Mouse (Mus musculus): ENCODE results near the gene Scamp3. TPM values are rescaled to one million over a fixed set of nuclear protein-coding genes. Genes with fewer than 3 reads are reported as not detected.

Gene Scamp3
- polyA plus RNA-seq, 1 experiment: 70.9 TPM

GRCm38 (mm10) chr3:89163643-89164245 lies 13.5 kb upstream of the Scamp3 start:
- TF ChIP-seq CTCF (IDR thresholded peaks at IDR 0.05; ENCODE audit: control insufficient read depth, insufficient read depth, insufficient replicate concordance, low read depth, low read length) (no peak), POLR2A (IDR thresholded peaks at IDR 0.05; ENCODE audit: control insufficient read depth, low read depth, low read length) (no peak)
- no peaks in the 10 kb centered on the region for H3K27me3 ChIP-seq (ENCODE audit: control insufficient read depth, insufficient read depth, low read length)
- no peak overlapping the region; the same call in 1 of the 2 replicates for H3K4me3 ChIP-seq (ENCODE audit: control insufficient read depth, low read depth, low read length)
- H3K4me1 ChIP-seq (ENCODE audit: control insufficient read depth, insufficient read depth, low read length): peaks cover 18% of the 10 kb centered on the region
- no peak overlapping the region; the same call in 1 of the 2 replicates for H3K27ac ChIP-seq (ENCODE audit: control insufficient read depth, insufficient read depth, low read depth, low read length)
- peaks cover 5% of the 10 kb centered on the region for H3K36me3 ChIP-seq (ENCODE audit: control insufficient read depth, insufficient read depth, low read length)

- TF ChIP-seq POLR2A (IDR thresholded peaks at IDR 0.05; ENCODE audit: control insufficient read depth, low read depth, low read length): peak; percentile 79
- TF ChIP-seq CTCF (IDR thresholded peaks at IDR 0.05; ENCODE audit: control insufficient read depth, insufficient read depth, insufficient replicate concordance, low read depth, low read length): no peak
- peaks cover 8% of the 10 kb centered on the region for H3K36me3 ChIP-seq (ENCODE audit: control insufficient read depth, insufficient read depth, low read length)
- H3K27me3 ChIP-seq (ENCODE audit: control insufficient read depth, insufficient read depth, low read length): no peaks in the 10 kb centered on the region
- peak within 1 kb of the TSS; percentile 95 for H3K27ac ChIP-seq (ENCODE audit: control insufficient read depth, insufficient read depth, low read depth, low read length)
- peak within 1 kb of the TSS; percentile 95 for H3K4me3 ChIP-seq (ENCODE audit: control insufficient read depth, low read depth, low read length)
- peaks cover 10% of the 10 kb centered on the region for H3K4me1 ChIP-seq (ENCODE audit: control insufficient read depth, insufficient read depth, low read length)
Observed at GRCm38 (mm10) chr3:89164506-89165267, 12.6 kb upstream of the Scamp3 start, which contains the start of gene Clk2. TSS of gene Clk2 (plus strand) at chr3:89164795.

- no peaks in the 10 kb centered on the region for H3K27me3 ChIP-seq (ENCODE audit: control insufficient read depth, insufficient read depth, low read length)
- peak overlapping the region; percentile 95 for H3K27ac ChIP-seq (ENCODE audit: control insufficient read depth, insufficient read depth, low read depth, low read length)
- TF ChIP-seq POLR2A (IDR thresholded peaks at IDR 0.05; ENCODE audit: control insufficient read depth, low read depth, low read length): no peak
- no peak for TF ChIP-seq CTCF (IDR thresholded peaks at IDR 0.05; ENCODE audit: control insufficient read depth, insufficient read depth, insufficient replicate concordance, low read depth, low read length)
- H3K36me3 ChIP-seq (ENCODE audit: control insufficient read depth, insufficient read depth, low read length): peaks cover 8% of the 10 kb centered on the region
- H3K4me3 ChIP-seq (ENCODE audit: control insufficient read depth, low read depth, low read length): peak overlapping the region; percentile 95
- peaks cover 9% of the 10 kb centered on the region for H3K4me1 ChIP-seq (ENCODE audit: control insufficient read depth, insufficient read depth, low read length)
Observed at GRCm38 (mm10) chr3:89165268-89165870, 11.9 kb upstream of the Scamp3 start.

GRCm38 (mm10) chr3:89166945-89167344 lies 10.3 kb upstream of the Scamp3 start:
- Histone ChIP-seq H3K27me3 (ENCODE audit: control insufficient read depth, insufficient read depth, low read length) (no peaks in the 10 kb centered on the region), H3K36me3 (ENCODE audit: control insufficient read depth, insufficient read depth, low read length) (peaks cover 9% of the 10 kb centered on the region), H3K27ac (ENCODE audit: control insufficient read depth, insufficient read depth, low read depth, low read length) (no peak overlapping the region), H3K4me3 (ENCODE audit: control insufficient read depth, low read depth, low read length) (no peak overlapping the region), H3K4me1 (ENCODE audit: control insufficient read depth, insufficient read depth, low read length) (peaks cover 9% of the 10 kb centered on the region)
- TF ChIP-seq CTCF (IDR thresholded peaks at IDR 0.05; ENCODE audit: control insufficient read depth, insufficient read depth, insufficient replicate concordance, low read depth, low read length): no peak
- no peak for TF ChIP-seq POLR2A (IDR thresholded peaks at IDR 0.05; ENCODE audit: control insufficient read depth, low read depth, low read length)

- TF ChIP-seq POLR2A (IDR thresholded peaks at IDR 0.05; ENCODE audit: control insufficient read depth, low read depth, low read length) (no peak), CTCF (IDR thresholded peaks at IDR 0.05; ENCODE audit: control insufficient read depth, insufficient read depth, insufficient replicate concordance, low read depth, low read length) (no peak)
- peaks cover 6% of the 10 kb centered on the region; the same call in 1 of the 2 replicates for H3K36me3 ChIP-seq (ENCODE audit: control insufficient read depth, insufficient read depth, low read length)
- H3K27me3 ChIP-seq (ENCODE audit: control insufficient read depth, insufficient read depth, low read length): no peaks in the 10 kb centered on the region
- H3K4me1 ChIP-seq (ENCODE audit: control insufficient read depth, insufficient read depth, low read length): peaks cover 7% of the 10 kb centered on the region; the same call in 1 of the 2 replicates
- no peak overlapping the region for H3K27ac ChIP-seq (ENCODE audit: control insufficient read depth, insufficient read depth, low read depth, low read length)
- no peak overlapping the region for H3K4me3 ChIP-seq (ENCODE audit: control insufficient read depth, low read depth, low read length)
Observed at GRCm38 (mm10) chr3:89174844-89175243, 2.4 kb upstream of the Scamp3 start.

GRCm38 (mm10) chr3:89175544-89175943 lies 1.7 kb upstream of the Scamp3 start:
- no peak overlapping the region for H3K27ac ChIP-seq (ENCODE audit: control insufficient read depth, insufficient read depth, low read depth, low read length)
- H3K36me3 ChIP-seq (ENCODE audit: control insufficient read depth, insufficient read depth, low read length): peaks cover 6% of the 10 kb centered on the region; the same call in 1 of the 2 replicates
- no peak overlapping the region for H3K4me3 ChIP-seq (ENCODE audit: control insufficient read depth, low read depth, low read length)
- no peaks in the 10 kb centered on the region for H3K27me3 ChIP-seq (ENCODE audit: control insufficient read depth, insufficient read depth, low read length)
- peaks cover 7% of the 10 kb centered on the region; the same call in 1 of the 2 replicates for H3K4me1 ChIP-seq (ENCODE audit: control insufficient read depth, insufficient read depth, low read length)
- TF ChIP-seq POLR2A (IDR thresholded peaks at IDR 0.05; ENCODE audit: control insufficient read depth, low read depth, low read length) (no peak), CTCF (IDR thresholded peaks at IDR 0.05; ENCODE audit: control insufficient read depth, insufficient read depth, insufficient replicate concordance, low read depth, low read length) (no peak)

GRCm38 (mm10) chr3:89176421-89176820 lies 852 bp upstream of the Scamp3 start:
- no peak overlapping the region for H3K27ac ChIP-seq (ENCODE audit: control insufficient read depth, insufficient read depth, low read depth, low read length)
- peaks cover 7% of the 10 kb centered on the region; the same call in 1 of the 2 replicates for H3K4me1 ChIP-seq (ENCODE audit: control insufficient read depth, insufficient read depth, low read length)
- no peaks in the 10 kb centered on the region for H3K27me3 ChIP-seq (ENCODE audit: control insufficient read depth, insufficient read depth, low read length)
- H3K36me3 ChIP-seq (ENCODE audit: control insufficient read depth, insufficient read depth, low read length): peaks cover 4% of the 10 kb centered on the region; the same call in 1 of the 2 replicates
- no peak overlapping the region for H3K4me3 ChIP-seq (ENCODE audit: control insufficient read depth, low read depth, low read length)
- TF ChIP-seq POLR2A (IDR thresholded peaks at IDR 0.05; ENCODE audit: control insufficient read depth, low read depth, low read length) (no peak), CTCF (IDR thresholded peaks at IDR 0.05; ENCODE audit: control insufficient read depth, insufficient read depth, insufficient replicate concordance, low read depth, low read length) (no peak)
